Mouse (Mus musculus): ENCODE data around the gene Sav1. TPM values are rescaled to one million over a fixed set of nuclear protein-coding genes. Genes with fewer than 3 reads are reported as not detected.

Sav1 gene
- total RNA-seq, 4 experiments from 2014 or later, result 19.2 to 20.3 (median 20.1) TPM

DNA sequence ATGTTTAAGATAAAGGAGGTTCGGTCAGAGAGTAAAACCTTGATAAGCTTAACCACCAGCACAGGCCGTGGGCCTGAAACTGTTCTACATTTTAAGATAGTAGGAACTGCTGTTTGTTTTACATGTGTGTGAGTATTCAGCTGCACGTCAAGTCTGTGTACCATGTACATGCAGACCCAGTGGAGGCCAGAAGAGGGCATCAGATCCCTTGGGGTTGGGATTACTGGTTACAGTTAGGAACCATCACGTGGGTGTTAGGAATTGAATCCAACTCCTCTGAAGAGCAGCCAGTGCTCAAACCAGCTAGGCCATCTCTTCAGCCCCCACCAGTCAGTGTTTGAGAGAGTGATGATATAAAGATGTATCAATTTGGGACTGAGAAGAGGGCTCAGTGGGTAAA, 24.3 kb downstream of the Sav1 start:
- DNase-seq (ENCODE audit: low spot score in 2 of 2), result peak; percentile 36 to 65

DNA sequence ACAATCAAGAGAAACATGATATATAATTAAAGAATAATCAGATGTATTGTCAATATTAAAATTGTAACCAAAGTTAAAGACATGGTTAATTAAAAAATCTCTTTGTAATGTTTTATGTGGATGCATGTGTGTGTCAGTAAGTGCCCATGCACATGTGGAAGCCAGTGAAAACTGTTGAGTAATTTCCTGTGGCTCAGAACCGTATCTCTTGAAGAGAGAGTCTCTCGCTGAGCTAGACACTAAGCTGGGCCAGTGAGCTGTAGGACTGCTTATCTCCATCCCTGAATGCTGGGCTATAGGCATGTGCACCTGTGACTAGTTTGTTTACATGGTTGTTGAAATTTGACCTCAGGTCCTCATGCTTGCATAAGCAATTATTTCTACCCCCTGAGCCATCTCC, 29.4 kb downstream of the Sav1 start:
- DNase-seq (ENCODE audit: low spot score in 2 of 2), result no peak

DNA sequence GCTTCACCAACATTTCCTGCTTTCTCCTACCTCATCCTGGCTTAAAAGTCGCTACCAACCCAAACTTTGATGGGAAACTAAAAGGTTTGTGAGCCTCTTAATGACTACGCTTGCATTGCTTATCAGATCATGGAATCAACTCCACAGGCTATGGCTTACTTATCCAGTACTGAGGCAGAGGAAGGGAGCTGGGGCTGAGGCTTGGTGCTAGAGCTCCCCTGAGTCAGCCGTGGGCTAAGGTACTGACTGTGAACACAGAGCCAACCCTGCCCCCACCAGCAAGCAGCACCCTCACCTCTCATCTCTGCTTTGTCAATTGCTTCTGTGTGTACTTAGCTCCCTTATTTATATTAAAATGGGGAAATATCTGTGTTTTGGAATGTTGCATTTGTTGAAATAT, 39.3 kb downstream of the Sav1 start:
- DNase-seq (ENCODE audit: low spot score in 2 of 2), result no peak

DNA sequence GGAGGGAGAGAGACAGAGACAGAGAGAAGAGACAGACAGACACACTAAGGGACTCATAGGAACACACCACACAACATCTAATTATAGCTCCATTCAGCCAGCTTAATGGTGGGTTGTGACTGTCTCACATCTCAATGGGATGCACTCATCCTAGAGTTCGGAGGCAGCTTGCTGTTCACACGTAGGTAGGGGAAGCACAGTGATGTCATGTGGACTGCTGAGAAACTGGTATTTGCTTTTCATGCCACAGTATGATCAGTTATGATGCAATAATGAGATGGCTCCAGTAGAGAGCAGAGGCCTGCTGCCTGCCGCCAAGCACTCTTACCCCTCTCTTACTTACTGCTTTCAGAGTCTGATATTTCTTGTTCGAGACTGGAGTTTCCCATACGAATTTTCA, 40.9 kb downstream of the Sav1 start:
- no peak for DNase-seq (ENCODE audit: low spot score in 2 of 2)

DNA sequence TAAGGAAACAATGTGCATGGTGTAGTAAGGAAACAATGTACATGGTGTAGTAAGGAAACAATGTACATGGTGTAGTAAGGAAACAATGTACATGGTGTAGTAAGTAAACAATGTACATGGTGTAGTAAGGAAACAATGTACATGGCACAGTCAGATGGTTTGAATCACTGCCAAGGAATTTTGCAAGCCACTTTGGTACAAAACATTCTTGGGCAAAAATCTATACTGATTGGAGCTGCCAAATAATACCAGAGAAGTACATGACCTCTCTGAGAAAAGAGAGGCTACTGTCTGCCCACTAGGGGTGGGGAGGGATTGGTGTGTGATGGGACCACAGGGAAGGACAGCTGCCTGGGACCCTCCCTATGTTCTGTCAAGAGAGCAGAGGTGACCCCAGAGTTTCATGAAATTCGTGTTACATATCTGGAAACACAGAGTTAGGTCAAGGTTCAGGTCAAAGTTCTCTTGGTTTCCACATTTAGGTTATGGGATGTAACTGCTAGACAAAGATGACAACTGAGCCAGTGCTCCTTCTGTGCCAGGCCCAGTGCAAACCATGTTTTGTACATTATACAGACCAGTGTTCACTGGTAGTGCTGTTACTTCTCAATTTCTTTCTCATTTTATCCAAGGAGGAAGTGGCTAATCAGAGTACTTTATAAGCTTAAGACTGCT, 45.0 kb downstream of the Sav1 start:
- no peak for DNase-seq (ENCODE audit: low spot score in 2 of 2)

- DNase-seq (ENCODE audit: low spot score in 2 of 2), result no peak
Measured at GRCm38 (mm10) chr12:69939291-69939690, 47.5 kb downstream of the Sav1 start.

- no peak for DNase-seq (ENCODE audit: low spot score in 2 of 2)
Measured at GRCm38 (mm10) chr12:69937731-69938130, 49.1 kb downstream of the Sav1 start.

DNA sequence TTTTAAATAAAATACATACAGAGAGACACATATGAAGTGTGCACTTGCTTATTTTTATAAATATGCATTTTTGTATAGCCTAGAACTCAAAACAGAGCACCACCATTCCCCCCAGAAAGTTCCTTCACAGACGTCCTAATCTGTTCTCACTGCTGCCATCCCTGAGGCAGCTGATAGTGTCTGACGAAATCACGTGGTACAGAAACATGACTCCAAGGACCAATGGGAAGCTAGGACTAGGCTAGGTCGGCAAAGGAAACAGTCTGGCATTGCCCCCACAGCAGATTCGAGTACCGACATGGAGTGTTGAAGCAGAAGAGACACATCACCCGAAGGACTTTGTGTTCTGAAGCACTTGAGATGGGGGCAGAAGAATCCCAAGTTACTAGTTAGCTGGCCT, 60.1 kb downstream of the Sav1 start:
- DNase-seq (ENCODE audit: low spot score in 2 of 2), result no peak

DNA sequence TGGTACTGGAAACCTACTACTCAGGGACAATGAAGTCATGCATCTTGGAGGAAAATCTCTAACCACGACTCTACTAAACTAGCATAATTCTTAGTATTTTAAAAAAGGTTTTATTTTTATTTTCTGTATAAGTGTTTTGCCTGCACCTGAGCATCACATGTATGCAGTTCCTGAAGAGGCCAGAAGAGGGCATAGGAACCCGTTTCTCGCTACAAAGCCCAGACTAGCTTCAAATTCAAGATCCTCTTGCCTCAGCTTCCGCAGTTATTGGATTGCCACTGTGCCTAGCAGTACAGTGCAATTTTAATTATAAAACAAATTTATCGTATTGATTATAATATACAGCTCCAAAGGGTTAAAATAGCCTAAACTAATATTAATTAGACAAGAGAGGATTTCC, 62.8 kb downstream of the Sav1 start:
- no peak for DNase-seq (ENCODE audit: low spot score in 2 of 2)

GRCm38 (mm10) chr12:69923603-69924002, 63.2 kb downstream of the Sav1 start:
- DNase-seq (ENCODE audit: low spot score in 2 of 2), result no peak

DNA sequence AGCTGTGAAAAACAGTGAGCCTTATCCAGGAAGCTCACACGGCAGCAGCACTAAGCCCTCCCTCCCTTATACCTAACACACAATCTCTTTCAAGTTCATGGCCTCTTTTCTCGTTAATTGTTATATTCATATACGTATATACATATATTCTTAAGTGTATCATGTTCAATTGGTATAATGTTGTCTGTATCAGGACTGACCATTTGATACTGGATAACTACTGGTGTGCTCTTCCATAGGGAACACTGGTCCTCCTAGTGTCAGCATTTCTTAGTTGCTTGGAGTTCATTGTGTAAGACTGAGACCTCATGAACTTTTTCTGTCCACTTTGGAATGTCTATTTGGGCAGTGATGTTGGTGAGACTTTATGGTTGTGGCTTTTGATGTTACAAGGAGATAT, 63.7 kb downstream of the Sav1 start:
- DNase-seq (ENCODE audit: low spot score in 2 of 2), result no peak

DNA sequence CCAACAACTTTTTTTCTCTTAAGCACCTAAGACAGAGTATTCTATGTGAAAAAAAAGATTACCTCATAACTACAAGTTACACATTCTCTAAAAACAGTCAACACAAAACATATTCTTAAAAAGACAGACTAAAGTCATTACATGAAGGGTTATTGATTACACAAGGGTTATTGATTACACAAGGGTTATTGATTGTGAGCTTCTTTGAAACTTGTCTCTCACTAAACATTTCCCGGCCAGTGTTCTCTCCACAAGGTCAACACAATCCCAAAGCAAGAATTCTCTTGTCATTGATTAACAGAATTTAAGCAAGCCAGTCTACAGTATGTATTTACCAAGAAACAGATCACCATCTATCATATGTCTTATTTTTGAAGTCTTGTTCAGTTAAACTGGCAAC, 64.7 kb downstream of the Sav1 start:
- DNase-seq (ENCODE audit: low spot score in 2 of 2), result no peak

DNA sequence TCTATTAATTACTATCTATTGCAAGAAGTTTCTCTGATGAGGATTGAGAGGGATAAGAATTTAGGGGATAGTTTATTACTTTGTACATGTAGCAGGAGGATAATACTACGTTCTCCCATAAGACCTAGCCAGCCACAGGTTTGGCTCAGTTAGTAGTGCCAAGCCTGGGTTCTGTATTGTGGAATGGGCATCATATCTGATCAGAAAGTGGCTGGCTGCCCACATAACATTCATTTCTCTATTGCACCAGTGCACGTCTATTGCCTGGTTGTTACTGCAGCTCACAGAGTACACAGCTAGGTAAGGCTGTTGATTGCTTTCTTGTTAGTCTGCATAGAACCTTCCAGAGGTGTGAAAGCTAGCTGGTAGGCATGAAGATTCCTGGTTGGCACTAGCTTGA, 68.9 kb downstream of the Sav1 start:
- DNase-seq (ENCODE audit: low spot score in 2 of 2), result no peak

Other genes starting within 250 kb of the Sav1 start
- gene Cdkl1, start 195.7 kb downstream of the Sav1 start, total RNA-seq (2022), result 10 to 100 TPM; 20.1 to 27.1 (median 24.5) TPM
- gene Atl1, start 94.4 kb downstream of the Sav1 start, total RNA-seq (2022), result 100 to 1,000 TPM; 177 to 196 (median 191) TPM
- 10 to 100 TPM; 42.6 to 49.5 (median 48.4) TPM for gene Map4k5, start 93.8 kb downstream of the Sav1 start, total RNA-seq (2022)
- gene Nin, start 126.7 kb upstream of the Sav1 start, total RNA-seq (2022), result 10 to 100 TPM; 58.1 to 82.5 (median 66.6) TPM
- not detected for gene Abhd12b, start 167.1 kb upstream of the Sav1 start, total RNA-seq (2022)
- 1 to 10 TPM; 3.9 to 7.0 (median 4.8) TPM for gene Pygl, start 244.5 kb upstream of the Sav1 start, total RNA-seq (2022)